Mouse (Mus musculus): ENCODE measurements around the gene Myh14. TPM values are rescaled to one million over a fixed set of nuclear protein-coding genes. Genes with fewer than 3 reads are reported as not detected.

The Myh14 gene
- polyA plus RNA-seq, 1 experiment = 17.4 TPM

GRCm38 (mm10) chr7:44676126-44676525, 5.5 kb upstream of the Myh14 start:
- peak overlapping the region; percentile 28; the same call in 1 of the 2 replicates for H3K27ac ChIP-seq (ENCODE audit: insufficient read depth, low read length)
- H3K4me1 ChIP-seq (ENCODE audit: control insufficient read depth, insufficient read depth, low read length) = peaks cover 2% of the 10 kb centered on the region
- H3K4me3 ChIP-seq (ENCODE audit: insufficient read depth, low read length) = no peak overlapping the region
- TF ChIP-seq POLR2A (IDR thresholded peaks at IDR 0.05; ENCODE audit: extremely low read depth, insufficient read depth, low read length) = no peak
- no peak for TF ChIP-seq CTCF (IDR thresholded peaks at IDR 0.05; ENCODE audit: extremely low read depth, insufficient read depth, low read length)

GRCm38 (mm10) chr7:44675171-44675570, 4.5 kb upstream of the Myh14 start:
- TF ChIP-seq CTCF (IDR thresholded peaks at IDR 0.05; ENCODE audit: extremely low read depth, insufficient read depth, low read length) = no peak
- TF ChIP-seq POLR2A (IDR thresholded peaks at IDR 0.05; ENCODE audit: extremely low read depth, insufficient read depth, low read length) = no peak
- H3K4me3 ChIP-seq (ENCODE audit: insufficient read depth, low read length) = no peak overlapping the region

GRCm38 (mm10) chr7:44674511-44674910, 3.9 kb upstream of the Myh14 start:
- Histone ChIP-seq H3K27ac (ENCODE audit: insufficient read depth, low read length) (no peak overlapping the region), H3K4me3 (ENCODE audit: insufficient read depth, low read length) (no peak overlapping the region), H3K4me1 (ENCODE audit: control insufficient read depth, insufficient read depth, low read length) (peaks cover 2% of the 10 kb centered on the region)
- TF ChIP-seq CTCF (IDR thresholded peaks at IDR 0.05; ENCODE audit: extremely low read depth, insufficient read depth, low read length) (no peak), POLR2A (IDR thresholded peaks at IDR 0.05; ENCODE audit: extremely low read depth, insufficient read depth, low read length) (no peak)

More at GRCm38 (mm10) chr7:44675171-44675570, 4.5 kb upstream of the Myh14 start:
- peaks cover 2% of the 10 kb centered on the region for H3K4me1 ChIP-seq (ENCODE audit: control insufficient read depth, insufficient read depth, low read length)
- no peak overlapping the region for H3K27ac ChIP-seq (ENCODE audit: insufficient read depth, low read length)

GRCm38 (mm10) chr7:44672193-44672592, 1.6 kb upstream of the Myh14 start:
- Histone ChIP-seq H3K27ac (ENCODE audit: insufficient read depth, low read length) (no peak overlapping the region), H3K4me3 (ENCODE audit: insufficient read depth, low read length) (no peak overlapping the region), H3K4me1 (ENCODE audit: control insufficient read depth, insufficient read depth, low read length) (peaks cover 2% of the 10 kb centered on the region)
- TF ChIP-seq CTCF (IDR thresholded peaks at IDR 0.05; ENCODE audit: extremely low read depth, insufficient read depth, low read length) (no peak), POLR2A (IDR thresholded peaks at IDR 0.05; ENCODE audit: extremely low read depth, insufficient read depth, low read length) (no peak)

- TF ChIP-seq POLR2A (IDR thresholded peaks at IDR 0.05; ENCODE audit: extremely low read depth, insufficient read depth, low read length) (no peak), CTCF (IDR thresholded peaks at IDR 0.05; ENCODE audit: extremely low read depth, insufficient read depth, low read length) (no peak)
- no peak overlapping the region for H3K4me3 ChIP-seq (ENCODE audit: insufficient read depth, low read length)
Measured at GRCm38 (mm10) chr7:44669103-44669502, 1.5 kb downstream of the Myh14 start.

GRCm38 (mm10) chr7:44667996-44668738, 2.5 kb downstream of the Myh14 start:
- H3K27ac ChIP-seq (ENCODE audit: insufficient read depth, low read length) = no peak overlapping the region
- TF ChIP-seq POLR2A (IDR thresholded peaks at IDR 0.05; ENCODE audit: extremely low read depth, insufficient read depth, low read length) = no peak
- TF ChIP-seq CTCF (IDR thresholded peaks at IDR 0.05; ENCODE audit: extremely low read depth, insufficient read depth, low read length) = no peak
- H3K4me1 ChIP-seq (ENCODE audit: control insufficient read depth, insufficient read depth, low read length) = peaks cover 2% of the 10 kb centered on the region

More at GRCm38 (mm10) chr7:44669103-44669502, 1.5 kb downstream of the Myh14 start:
- Histone ChIP-seq H3K27ac (ENCODE audit: insufficient read depth, low read length) (no peak overlapping the region), H3K4me1 (ENCODE audit: control insufficient read depth, insufficient read depth, low read length) (peaks cover 2% of the 10 kb centered on the region)

GRCm38 (mm10) chr7:44666462-44666861, 4.2 kb downstream of the Myh14 start:
- peaks cover 2% of the 10 kb centered on the region for H3K4me1 ChIP-seq (ENCODE audit: control insufficient read depth, insufficient read depth, low read length)

More at GRCm38 (mm10) chr7:44667996-44668738, 2.5 kb downstream of the Myh14 start:
- no peak overlapping the region for H3K4me3 ChIP-seq (ENCODE audit: insufficient read depth, low read length)

GRCm38 (mm10) chr7:44664731-44665130, 5.9 kb downstream of the Myh14 start:
- TF ChIP-seq CTCF (IDR thresholded peaks at IDR 0.05; ENCODE audit: extremely low read depth, insufficient read depth, low read length) (no peak), POLR2A (IDR thresholded peaks at IDR 0.05; ENCODE audit: extremely low read depth, insufficient read depth, low read length) (no peak)
- Histone ChIP-seq H3K27ac (ENCODE audit: insufficient read depth, low read length) (no peak overlapping the region), H3K4me3 (ENCODE audit: insufficient read depth, low read length) (no peak overlapping the region), H3K4me1 (ENCODE audit: control insufficient read depth, insufficient read depth, low read length) (no peaks in the 10 kb centered on the region)

More at GRCm38 (mm10) chr7:44666462-44666861, 4.2 kb downstream of the Myh14 start:
- no peak for TF ChIP-seq POLR2A (IDR thresholded peaks at IDR 0.05; ENCODE audit: extremely low read depth, insufficient read depth, low read length)
- no peak for TF ChIP-seq CTCF (IDR thresholded peaks at IDR 0.05; ENCODE audit: extremely low read depth, insufficient read depth, low read length)
- Histone ChIP-seq H3K27ac (ENCODE audit: insufficient read depth, low read length) (no peak overlapping the region), H3K4me3 (ENCODE audit: insufficient read depth, low read length) (no peak overlapping the region)

GRCm38 (mm10) chr7:44663546-44663945, 7.1 kb downstream of the Myh14 start:
- no peak overlapping the region for H3K4me3 ChIP-seq (ENCODE audit: insufficient read depth, low read length)
- H3K27ac ChIP-seq (ENCODE audit: insufficient read depth, low read length) = no peak overlapping the region
- H3K4me1 ChIP-seq (ENCODE audit: control insufficient read depth, insufficient read depth, low read length) = no peaks in the 10 kb centered on the region
- no peak for TF ChIP-seq POLR2A (IDR thresholded peaks at IDR 0.05; ENCODE audit: extremely low read depth, insufficient read depth, low read length)
- TF ChIP-seq CTCF (IDR thresholded peaks at IDR 0.05; ENCODE audit: extremely low read depth, insufficient read depth, low read length) = no peak

GRCm38 (mm10) chr7:44662569-44662968, 8.1 kb downstream of the Myh14 start:
- Histone ChIP-seq H3K27ac (ENCODE audit: insufficient read depth, low read length) (no peak overlapping the region), H3K4me3 (ENCODE audit: insufficient read depth, low read length) (no peak overlapping the region), H3K4me1 (ENCODE audit: control insufficient read depth, insufficient read depth, low read length) (no peaks in the 10 kb centered on the region)
- TF ChIP-seq POLR2A (IDR thresholded peaks at IDR 0.05; ENCODE audit: extremely low read depth, insufficient read depth, low read length) = no peak
- TF ChIP-seq CTCF (IDR thresholded peaks at IDR 0.05; ENCODE audit: extremely low read depth, insufficient read depth, low read length) = no peak

Data from cortical plate, adult 2 months (tissue).